In genomic region chr14:76649927-76650326, GRCm38 (mm10) we compare ENCODE assay signal across 24 mouse cellular contexts.
DNase-seq lines count a peak whose midpoint lies in the region; ATAC-seq and TF ChIP-seq lines count a peak whose summit lies in the region.
"Had no signal": no experiment of that assay in that cellular context is flagged by ENCODE, and none has a peak within 500 bp of the region (broad histone marks: within the 10 kb centered on the region; RNA-seq: fewer than 3 reads in every experiment).

No protein-coding gene starts in this region.

- no peak for TF ChIP-seq CTCF in MEL (IDR thresholded peaks at IDR 0.05 in 2 of 3, conservative IDR thresholded peaks at IDR 0.05 in 1 of 3; ENCODE audit: control insufficient read depth in 1 of 3, insufficient read depth in 1 of 3, low read depth in 2 of 3, low read length in 3 of 3, poor library complexity in 1 of 3, severe bottlenecking in 1 of 3)
- TF ChIP-seq CTCF in lung, postnatal 0 days (IDR thresholded peaks at IDR 0.05): no peak

- no peak overlapping the region for H3K4me3 ChIP-seq in MEL (ENCODE audit: control insufficient read depth in 1 of 2, insufficient read depth in 1 of 2, low read depth in 2 of 2, low read length in 2 of 2)
- no peak overlapping the region for H3K4me3 ChIP-seq in liver, embryonic 12.5 days
- no peak overlapping the region for H3K4me3 ChIP-seq in liver, embryonic 16.5 days (ENCODE audit: low read depth, low read length)
- no peak overlapping the region for H3K4me3 ChIP-seq in hindbrain, embryonic 14.5 days (replicated peaks; ENCODE audit: low read length)
- H3K4me3 ChIP-seq in midbrain, embryonic 11.5 days (ENCODE audit: low read depth, low read length): no peak overlapping the region
- no peak overlapping the region for H3K4me3 ChIP-seq in lung, postnatal 0 days (ENCODE audit: low read depth, low read length)
- H3K4me3 ChIP-seq: embryonic facial prominence, embryonic 15.5 days; erythroblast, embryonic 14.5 days; forebrain, embryonic 10.5 days; gastrocnemius, adult 2 months; heart, embryonic 12.5 days; hindbrain, embryonic 12.5 days had no signal

- TF ChIP-seq POLR2A in MEL (IDR thresholded peaks at IDR 0.05; ENCODE audit: control insufficient read depth in 1 of 2, insufficient read depth in 1 of 2, low read depth in 1 of 2, low read length in 2 of 2, poor library complexity in 1 of 2): no peak

- no peaks in the 10 kb centered on the region for H3K9me3 ChIP-seq in MEL (replicated peaks; ENCODE audit: insufficient read depth, low read length)
- H3K9me3 ChIP-seq in liver, embryonic 12.5 days (replicated peaks): no peaks in the 10 kb centered on the region
- H3K9me3 ChIP-seq in liver, embryonic 16.5 days (replicated peaks; ENCODE audit: control insufficient read depth, low read length): no peaks in the 10 kb centered on the region
- no peaks in the 10 kb centered on the region for H3K9me3 ChIP-seq in hindbrain, embryonic 14.5 days (ENCODE audit: control insufficient read depth, low read length)
- no peaks in the 10 kb centered on the region for H3K9me3 ChIP-seq in midbrain, embryonic 11.5 days (ENCODE audit: control insufficient read depth, low read length)
- no peaks in the 10 kb centered on the region for H3K9me3 ChIP-seq in lung, postnatal 0 days (ENCODE audit: low read length)
- H3K9me3 ChIP-seq: embryonic facial prominence, embryonic 15.5 days; forebrain, embryonic 10.5 days; hindbrain, embryonic 12.5 days had no signal

- no peak overlapping the region for H3K9ac ChIP-seq in MEL (ENCODE audit: control insufficient read depth, low read depth, low read length, poor library complexity, severe bottlenecking)
- H3K9ac ChIP-seq in liver, embryonic 12.5 days: no peak overlapping the region
- no peak overlapping the region for H3K9ac ChIP-seq in liver, embryonic 16.5 days (ENCODE audit: low read depth, low read length)
- no peak overlapping the region for H3K9ac ChIP-seq in hindbrain, embryonic 14.5 days
- H3K9ac ChIP-seq in midbrain, embryonic 11.5 days (ENCODE audit: low read length): no peak overlapping the region
- H3K9ac ChIP-seq in lung, postnatal 0 days (replicated peaks; ENCODE audit: low read depth): no peak overlapping the region
- H3K9ac ChIP-seq: embryonic facial prominence, embryonic 15.5 days; heart, embryonic 12.5 days; hindbrain, embryonic 12.5 days had no signal

- no peak overlapping the region; the same call in 1 of the 2 replicates for H3K4me2 ChIP-seq in liver, embryonic 12.5 days
- H3K4me2 ChIP-seq in liver, embryonic 16.5 days (ENCODE audit: low read depth, low read length): no peak overlapping the region
- no peak overlapping the region for H3K4me2 ChIP-seq in hindbrain, embryonic 14.5 days (replicated peaks)
- H3K4me2 ChIP-seq in midbrain, embryonic 11.5 days: no peak overlapping the region
- no peak overlapping the region for H3K4me2 ChIP-seq in lung, postnatal 0 days (replicated peaks; ENCODE audit: low read depth, low read length)
- H3K4me2 ChIP-seq: embryonic facial prominence, embryonic 15.5 days; heart, embryonic 12.5 days; hindbrain, embryonic 12.5 days had no signal

- ATAC-seq in liver, embryonic 12.5 days: peak; percentile 88
- ATAC-seq in liver, embryonic 16.5 days (ENCODE audit: low read depth): peak; percentile 80
- no peak for ATAC-seq in hindbrain, embryonic 14.5 days (ENCODE audit: low FRiP score)
- no peak for ATAC-seq in midbrain, embryonic 11.5 days (ENCODE audit: low FRiP score)
- no peak for ATAC-seq in lung, postnatal 0 days
- ATAC-seq: forebrain, embryonic 14.5 days; hindbrain, postnatal 0 days had no signal

- no peaks in the 10 kb centered on the region for H3K36me3 ChIP-seq in MEL (ENCODE audit: control insufficient read depth in 1 of 2, insufficient read depth in 2 of 2, low read length in 2 of 2)
- no peaks in the 10 kb centered on the region for H3K36me3 ChIP-seq in liver, embryonic 12.5 days
- H3K36me3 ChIP-seq in liver, embryonic 16.5 days (ENCODE audit: control insufficient read depth, insufficient read depth): no peaks in the 10 kb centered on the region
- no peaks in the 10 kb centered on the region for H3K36me3 ChIP-seq in hindbrain, embryonic 14.5 days (replicated peaks; ENCODE audit: control insufficient read depth, insufficient read depth)
- H3K36me3 ChIP-seq in midbrain, embryonic 11.5 days (ENCODE audit: control insufficient read depth, insufficient read depth, low read length): no peaks in the 10 kb centered on the region
- no peaks in the 10 kb centered on the region for H3K36me3 ChIP-seq in lung, postnatal 0 days (ENCODE audit: insufficient read depth, low read length)
- H3K36me3 ChIP-seq: embryonic facial prominence, embryonic 15.5 days; forebrain, embryonic 10.5 days; heart, embryonic 12.5 days; hindbrain, embryonic 12.5 days had no signal

- peaks cover 0 to 8% of the 10 kb centered on the region in 2 experiments; a peak in 2 of 4 replicates for H3K27me3 ChIP-seq in MEL (ENCODE audit: control insufficient read depth in 1 of 2, insufficient read depth in 2 of 2, low read length in 2 of 2)
- no peaks in the 10 kb centered on the region for H3K27me3 ChIP-seq in liver, embryonic 12.5 days (replicated peaks)
- no peaks in the 10 kb centered on the region for H3K27me3 ChIP-seq in liver, embryonic 16.5 days (ENCODE audit: control insufficient read depth, insufficient read depth, low read depth, low read length)
- H3K27me3 ChIP-seq in hindbrain, embryonic 14.5 days (ENCODE audit: control insufficient read depth, insufficient read depth, low read length): no peaks in the 10 kb centered on the region
- H3K27me3 ChIP-seq in midbrain, embryonic 11.5 days (ENCODE audit: control insufficient read depth, insufficient read depth, low read length): no peaks in the 10 kb centered on the region
- H3K27me3 ChIP-seq in lung, postnatal 0 days (replicated peaks; ENCODE audit: insufficient read depth, low read length): no peaks in the 10 kb centered on the region
- H3K27me3 ChIP-seq: CH12.LX; embryonic facial prominence, embryonic 15.5 days; heart, embryonic 12.5 days; hindbrain, embryonic 12.5 days had no signal

- DNase-seq in MEL (ENCODE audit: low read depth, low spot score): no peak
- DNase-seq in c-Kit-positive CD71-positive TER-119-negative erythroid progenitor cells, embryonic 14.5 days (ENCODE audit: low read depth): peak; percentile 57
- DNase-seq in hindbrain, embryonic 14.5 days (ENCODE audit: low spot score): no peak
- no peak for DNase-seq in thymus, postnatal 4 days
- no peak for DNase-seq in midbrain, embryonic 11.5 days (ENCODE audit: low spot score, missing footprints)
- no peak for DNase-seq in lung, postnatal 0 days (ENCODE audit: low spot score)
- DNase-seq: adrenal gland, adult 8-10 months; adrenal gland, postnatal 36 days; cerebellum, adult 18-20 months; cerebellum, postnatal 14 days; embryo, embryonic 11 days; gastrocnemius, adult 2 months; gastrocnemius, postnatal 25 days; heart, postnatal 36 days had no signal

- no peaks in the 10 kb centered on the region for H3K79me2 ChIP-seq in MEL (ENCODE audit: control insufficient read depth, insufficient read depth, low read length, poor library complexity)

- TF ChIP-seq EP300 in MEL (IDR thresholded peaks at IDR 0.05; ENCODE audit: low read depth in 1 of 2, low read length in 2 of 2): no peak
- TF ChIP-seq EP300 in lung, postnatal 0 days (IDR thresholded peaks at IDR 0.05): no peak

- no peaks in the 10 kb centered on the region for H3K4me1 ChIP-seq in MEL (ENCODE audit: control insufficient read depth in 1 of 2, insufficient read depth in 2 of 2, low read length in 2 of 2)
- peaks cover 15% of the 10 kb centered on the region for H3K4me1 ChIP-seq in liver, embryonic 12.5 days
- H3K4me1 ChIP-seq in liver, embryonic 16.5 days (ENCODE audit: control insufficient read depth, low read depth, low read length): peaks cover 8% of the 10 kb centered on the region
- no peaks in the 10 kb centered on the region for H3K4me1 ChIP-seq in hindbrain, embryonic 14.5 days (replicated peaks; ENCODE audit: control insufficient read depth, insufficient read depth, low read length)
- H3K4me1 ChIP-seq in midbrain, embryonic 11.5 days (ENCODE audit: control insufficient read depth, insufficient read depth, low read length): peaks cover 7% of the 10 kb centered on the region
- no peaks in the 10 kb centered on the region; the same call in 1 of the 2 replicates for H3K4me1 ChIP-seq in lung, postnatal 0 days (ENCODE audit: insufficient read depth, low read depth, low read length)

- TF ChIP-seq RAD21 in MEL (IDR thresholded peaks at IDR 0.05; ENCODE audit: low read depth, low read length): no peak

- no peak overlapping the region for H3K27ac ChIP-seq in MEL (ENCODE audit: control insufficient read depth, low read depth, low read length)
- H3K27ac ChIP-seq in liver, embryonic 12.5 days: no peak overlapping the region
- H3K27ac ChIP-seq in liver, embryonic 16.5 days (ENCODE audit: low read length): no peak overlapping the region
- no peak overlapping the region for H3K27ac ChIP-seq in hindbrain, embryonic 14.5 days
- no peak overlapping the region for H3K27ac ChIP-seq in midbrain, embryonic 11.5 days (ENCODE audit: low read depth, low read length)
- H3K27ac ChIP-seq in lung, postnatal 0 days (ENCODE audit: low read length): no peak overlapping the region
- H3K27ac ChIP-seq: embryonic facial prominence, embryonic 15.5 days; forebrain, embryonic 10.5 days; gastrocnemius, adult 2 months; hindbrain, embryonic 12.5 days; hindbrain, postnatal 0 days had no signal

- WGBS in liver, embryonic 12.5 days (ENCODE audit: insufficient replicate concordance): 29% methylated on average over 3 of the region's 3 CpGs
- 31% methylated on average over 3 of the region's 3 CpGs for WGBS in liver, embryonic 16.5 days (ENCODE audit: insufficient replicate concordance)
- 86% methylated on average over 3 of the region's 3 CpGs for WGBS in hindbrain, embryonic 14.5 days
- 86% methylated on average over 3 of the region's 3 CpGs for WGBS in midbrain, embryonic 11.5 days
- 94% methylated on average over 3 of the region's 3 CpGs for WGBS in lung, postnatal 0 days

TF ChIP-seq in MEL, 35 proteins besides CTCF, POLR2A, EP300 and RAD21:
- TF ChIP-seq MXI1 (IDR thresholded peaks at IDR 0.05; ENCODE audit: low read depth, low read length): no peak
- 0 out of 2 replicates have a peak, but pooled peaks have one; percentile 7 for TF ChIP-seq USF1 (IDR thresholded peaks at IDR 0.05; ENCODE audit: low read depth, low read length)

Comparison
In these comparisons a context has a peak if more than half of its experiments do, and no peak if none do; other contexts are left out.
1. ATAC-seq: peak in liver, embryonic 12.5 days (single experiment) and liver, embryonic 16.5 days (single experiment); none in hindbrain, embryonic 14.5 days (single experiment), midbrain, embryonic 11.5 days (single experiment) and lung, postnatal 0 days (single experiment).